Mouse (Mus musculus) thymus, adult 2 months (tissue): Measurements from ENCODE around the gene Olfr1270.
"Not testable (repeated sequence)": the region's sequence is repeated elsewhere in the genome, so short reads cannot be mapped to it uniquely, and the experiment has no call there.

Source experiments
- CTCF ChIP-seq: fragments of 200-500 bp; IDR thresholded peaks from 2 replicates; pipeline ENCODE4 v1.5.1; 2012; ENCODE audit warnings: mild to moderate bottlenecking, control low read depth, low read length, moderate library complexity, borderline replicate concordance; ENCODE audit not compliant: control insufficient read depth, poor library complexity, insufficient read depth; ENCODE audit errors: extremely low read depth
- POLR2A ChIP-seq: fragments of 200-500 bp; IDR thresholded peaks from 2 replicates; pipeline ENCODE4 v1.6.1; 2012; ENCODE audit warnings: mild to moderate bottlenecking, low read length, control low read depth, moderate library complexity; ENCODE audit not compliant: control insufficient read depth, poor library complexity, insufficient read depth; ENCODE audit errors: extremely low read depth

DNA sequence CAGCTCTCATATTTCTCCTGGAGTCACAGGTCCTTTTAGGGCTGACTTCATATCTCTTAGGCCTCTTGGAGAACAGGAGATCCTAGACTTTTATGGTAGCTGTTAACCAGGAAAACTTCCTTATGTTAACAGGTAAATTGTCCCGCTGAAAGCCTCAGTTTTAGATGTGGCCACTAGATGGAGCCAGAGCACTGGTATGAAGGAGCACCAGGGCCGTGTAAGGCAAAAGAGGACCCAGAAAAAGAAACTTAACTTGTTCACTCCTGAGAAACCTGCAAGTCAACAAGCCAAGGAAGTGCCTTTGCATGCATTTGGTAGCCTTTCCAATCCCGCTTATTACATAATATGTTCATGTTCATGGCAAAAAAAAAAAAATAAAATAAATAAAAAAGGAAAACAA, 41.9 kb upstream of the Olfr1270 start:
- TF ChIP-seq CTCF, POLR2A: not testable (repeated sequence)
